Mouse (Mus musculus) thymus, adult 2 months (tissue): Measurements from ENCODE around the gene Amhr2. TPM values are rescaled to one million over a fixed set of nuclear protein-coding genes. Genes with fewer than 3 reads are reported as not detected.

Experiments used
- DNase-seq: peaks from one replicate; pipeline ENCODE4 v3.0.0; 2021
- H3K27ac ChIP-seq: fragments of 200-500 bp; 2 replicates; pipeline ENCODE4 v1.5.1; 2012; ENCODE audit warnings: low read length, control low read depth; ENCODE audit not compliant: control insufficient read depth, insufficient read depth
- H3K27me3 ChIP-seq: fragments of 200-500 bp; 2 replicates; pipeline ENCODE4 v1.6.1; 2012; ENCODE audit warnings: mild to moderate bottlenecking, low read length, moderate library complexity, mixed read lengths; ENCODE audit not compliant: control insufficient read depth, insufficient read depth
- H3K36me3 ChIP-seq: fragments of 200-500 bp; 2 replicates; pipeline ENCODE4 v1.6.1; 2012; ENCODE audit warnings: mild to moderate bottlenecking, low read length, moderate library complexity; ENCODE audit not compliant: control insufficient read depth, insufficient read depth
- H3K4me1 ChIP-seq: fragments of 200-500 bp; replicated peaks from 2 replicates; pipeline ENCODE4 v1.6.1; 2012; ENCODE audit warnings: low read length; ENCODE audit not compliant: control insufficient read depth, insufficient read depth
- H3K4me3 ChIP-seq: fragments of 200-500 bp; 2 replicates; pipeline ENCODE4 v1.5.1; 2012; ENCODE audit warnings: mild to moderate bottlenecking, low read length, control low read depth, moderate library complexity; ENCODE audit not compliant: control insufficient read depth, insufficient read depth
- CTCF ChIP-seq: fragments of 200-500 bp; IDR thresholded peaks from 2 replicates; pipeline ENCODE4 v1.5.1; 2012; ENCODE audit warnings: mild to moderate bottlenecking, control low read depth, low read length, moderate library complexity, borderline replicate concordance; ENCODE audit not compliant: control insufficient read depth, poor library complexity, insufficient read depth; ENCODE audit errors: extremely low read depth
- POLR2A ChIP-seq: fragments of 200-500 bp; IDR thresholded peaks from 2 replicates; pipeline ENCODE4 v1.6.1; 2012; ENCODE audit warnings: mild to moderate bottlenecking, low read length, control low read depth, moderate library complexity; ENCODE audit not compliant: control insufficient read depth, poor library complexity, insufficient read depth; ENCODE audit errors: extremely low read depth
- WGBS: fragments of 180-500 bp; shearing (Covaris S2); methylation state at CpG from one replicate; pipeline ENCODE4 v1.1.7; 2018; 5-methylcytosine and 5-hydroxymethylcytosine counted together
- polyA plus RNA-seq: library from polyadenylated mRNA; depleted of rRNA; stranded (reverse); fragments of >200 nt; gene quantifications from 2 replicates; pipeline ENCODE4 v1.2.3, GENCODE M21; 2012

The Amhr2 gene
- polyA plus RNA-seq, 1 experiment, result 1.7 TPM

DNA sequence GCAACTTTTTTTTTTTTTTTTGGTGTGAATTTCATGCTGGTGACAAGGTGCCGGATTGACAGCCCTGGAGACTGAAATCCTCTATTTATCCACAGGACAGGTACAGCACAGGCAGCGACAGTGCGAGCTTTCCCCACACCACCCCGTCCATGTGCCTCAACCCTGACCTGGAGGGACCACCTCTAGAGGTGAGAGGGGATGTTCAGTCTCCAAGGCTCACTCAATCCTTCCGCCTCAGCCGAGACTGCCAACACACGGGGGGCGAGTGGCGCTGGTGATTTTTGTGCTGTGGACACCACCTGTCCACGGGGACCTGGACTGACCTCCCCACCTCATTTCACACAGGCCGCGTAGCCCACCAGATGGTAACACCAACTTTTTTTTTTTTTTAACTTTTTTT lies 40.7 kb downstream of the Amhr2 start:
- H3K27me3 ChIP-seq, result no peaks in the 10 kb centered on the region
- H3K4me1 ChIP-seq, result no peaks in the 10 kb centered on the region
- H3K27ac ChIP-seq, result no peak overlapping the region
- TF ChIP-seq POLR2A, result no peak
- TF ChIP-seq CTCF, result no peak
- no peak for DNase-seq
- 97% methylated on average over 12 of the region's 12 CpGs for WGBS
- H3K36me3 ChIP-seq, result peaks cover 95% of the 10 kb centered on the region
- no peak overlapping the region for H3K4me3 ChIP-seq

DNA sequence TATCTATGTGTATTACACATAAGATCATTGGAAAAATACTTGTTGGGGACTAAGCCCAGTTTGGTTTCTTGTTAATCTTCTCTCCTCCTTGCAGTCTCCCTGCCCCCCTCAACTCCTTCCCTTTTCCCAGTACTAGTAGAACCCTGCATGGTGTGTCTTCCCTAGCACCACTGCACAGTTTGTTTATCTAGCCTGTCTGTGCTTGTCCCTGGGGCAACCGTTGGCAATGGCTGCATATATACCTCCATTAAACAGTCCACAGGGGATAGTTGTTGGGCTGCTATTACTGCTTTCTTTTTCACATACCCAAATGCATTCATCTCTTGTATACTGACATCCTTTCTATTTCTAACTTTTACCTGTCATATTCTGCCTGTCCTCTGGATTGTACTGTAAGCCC lies 42.5 kb downstream of the Amhr2 start:
- no peak for DNase-seq
- Histone ChIP-seq H3K27ac (no peak overlapping the region), H3K4me3 (no peak overlapping the region), H3K4me1 (no peaks in the 10 kb centered on the region), H3K36me3 (peaks cover 93% of the 10 kb centered on the region), H3K27me3 (no peaks in the 10 kb centered on the region)
- WGBS, result 94% methylated on average over 1 of the region's 1 CpGs
- TF ChIP-seq CTCF (no peak), POLR2A (no peak)

DNA sequence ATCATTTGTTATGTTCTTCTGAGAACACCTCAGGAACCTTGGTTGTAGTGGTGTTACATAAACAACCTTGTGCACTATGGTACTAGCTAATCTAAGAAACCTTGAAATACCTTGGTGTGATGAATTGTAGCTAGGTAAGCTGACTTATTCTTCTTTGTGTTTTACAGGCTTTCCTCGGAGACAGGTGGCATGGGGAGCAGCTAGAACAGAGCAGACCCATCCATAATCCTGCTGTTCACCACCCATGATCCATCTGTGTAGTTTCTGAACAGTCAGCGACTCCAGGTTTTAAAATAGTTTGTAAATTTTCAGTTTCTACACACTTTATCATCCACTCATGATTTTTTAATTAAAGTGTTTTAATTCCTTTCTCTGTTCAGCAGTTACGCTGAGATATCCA lies 53.2 kb downstream of the Amhr2 start:
- Histone ChIP-seq H3K36me3 (peaks cover 99% of the 10 kb centered on the region), H3K4me3 (no peak overlapping the region), H3K27me3 (no peaks in the 10 kb centered on the region), H3K4me1 (no peaks in the 10 kb centered on the region), H3K27ac (no peak overlapping the region)
- 91% methylated on average over 3 of the region's 3 CpGs for WGBS
- TF ChIP-seq POLR2A (no peak), CTCF (no peak)
- no peak for DNase-seq

DNA sequence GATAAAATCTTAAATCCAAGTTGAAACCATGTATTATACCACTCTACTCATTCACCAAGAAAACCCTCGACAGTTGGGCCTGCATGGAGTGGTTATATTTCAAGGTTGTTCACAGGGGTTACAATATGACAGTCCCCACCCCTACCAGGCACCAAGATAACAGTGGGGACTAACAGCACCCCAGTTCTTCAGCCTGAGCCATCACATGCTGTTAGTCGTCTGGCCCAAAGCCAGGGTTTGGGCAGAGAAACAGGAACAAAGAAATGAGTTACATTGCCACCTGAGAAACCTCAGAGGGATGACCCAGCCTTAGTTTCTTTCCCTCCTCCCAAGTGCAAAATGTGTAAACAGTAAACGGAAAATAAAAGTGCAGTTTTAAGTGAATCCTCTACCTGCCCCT lies 54.2 kb downstream of the Amhr2 start:
- H3K27me3 ChIP-seq, result no peaks in the 10 kb centered on the region
- DNase-seq, result no peak
- H3K27ac ChIP-seq, result no peak overlapping the region
- 77% methylated on average over 3 of the region's 3 CpGs for WGBS
- H3K36me3 ChIP-seq, result peaks cover 94% of the 10 kb centered on the region
- TF ChIP-seq POLR2A, result no peak
- TF ChIP-seq CTCF, result no peak
- H3K4me1 ChIP-seq, result no peaks in the 10 kb centered on the region
- H3K4me3 ChIP-seq, result no peak overlapping the region

DNA sequence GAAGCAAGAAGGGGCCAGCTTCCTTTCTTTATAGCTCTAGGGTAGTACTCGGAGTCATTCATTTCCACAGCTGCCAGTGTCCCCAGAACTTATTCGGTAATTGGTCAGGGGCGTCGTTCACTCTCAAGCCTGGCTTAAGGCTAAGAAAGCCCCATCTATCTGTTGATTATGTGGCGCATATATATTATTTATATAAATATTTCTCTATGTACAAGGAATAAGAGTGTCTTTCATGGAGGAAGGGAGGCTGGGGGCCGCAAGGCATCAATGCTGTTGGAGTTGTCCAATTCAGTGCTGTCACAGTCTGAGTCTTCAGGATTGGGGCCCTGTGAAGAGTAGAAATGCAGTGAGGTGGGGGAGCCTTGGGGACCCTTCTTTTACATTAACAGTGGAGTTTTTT lies 54.7 kb downstream of the Amhr2 start:
- no peak for TF ChIP-seq POLR2A
- no peak for TF ChIP-seq CTCF
- Histone ChIP-seq H3K27me3 (no peaks in the 10 kb centered on the region), H3K36me3 (peaks cover 90% of the 10 kb centered on the region), H3K27ac (no peak overlapping the region), H3K4me1 (no peaks in the 10 kb centered on the region), H3K4me3 (no peak overlapping the region)
- WGBS, result 97% methylated on average over 6 of the region's 6 CpGs
- DNase-seq, result no peak

DNA sequence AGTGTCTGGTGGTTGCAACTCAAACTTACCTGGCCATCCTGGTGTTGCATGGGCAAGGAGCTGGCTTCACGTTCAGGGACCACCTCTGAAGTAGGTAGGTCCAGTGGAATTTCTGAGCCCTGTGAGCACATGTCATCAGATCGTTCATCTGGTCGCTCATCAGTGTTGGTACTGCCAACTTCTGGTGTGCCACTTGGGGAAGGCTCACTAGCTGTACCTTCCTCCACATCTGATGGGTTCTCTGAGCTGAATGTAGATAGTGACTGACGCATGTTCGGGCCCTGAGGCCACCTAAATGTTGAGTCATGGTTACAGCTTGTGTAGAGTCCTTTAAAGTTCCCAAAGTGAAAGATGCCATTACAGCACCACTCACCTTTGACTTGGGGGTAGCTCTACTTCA lies 55.3 kb downstream of the Amhr2 start:
- Histone ChIP-seq H3K36me3 (peaks cover 86% of the 10 kb centered on the region), H3K27ac (no peak overlapping the region)
- WGBS, result 97% methylated on average over 5 of the region's 5 CpGs

DNA sequence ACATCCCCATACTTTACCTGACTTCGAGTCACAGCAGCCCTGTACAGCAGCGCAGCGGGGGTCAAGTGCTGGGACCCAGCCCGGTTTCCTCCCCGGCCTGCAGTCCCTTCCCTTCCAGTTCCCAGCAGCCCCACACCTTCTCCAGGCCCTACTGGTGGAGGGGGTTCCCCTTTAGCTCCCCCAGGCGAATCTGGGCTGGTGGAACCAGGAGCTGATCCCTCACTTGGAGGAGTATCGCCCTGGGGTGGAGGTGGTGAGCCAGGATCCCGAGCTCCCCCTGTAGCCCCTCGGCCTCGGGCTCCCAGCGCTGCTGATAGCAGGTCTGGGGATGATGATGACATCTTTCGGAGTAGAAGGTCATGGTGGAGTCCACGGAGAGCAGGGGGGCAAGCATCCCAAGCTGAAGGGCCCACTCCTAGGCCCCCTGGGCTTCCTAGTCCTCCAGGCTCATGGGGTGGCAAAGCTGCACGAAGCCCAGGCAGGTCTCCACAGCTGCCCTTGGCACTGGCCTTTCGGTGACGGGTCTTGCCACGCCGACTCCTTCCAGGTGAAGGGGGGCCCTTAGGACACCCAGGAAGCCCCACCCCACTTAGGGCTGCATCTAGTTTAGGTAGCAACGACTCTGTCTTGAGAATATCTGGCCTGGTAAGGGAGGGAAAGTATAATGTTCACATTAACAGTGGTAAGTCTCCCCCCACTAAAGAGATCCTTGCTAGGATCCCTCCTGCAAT lies 56.1 kb downstream of the Amhr2 start:
- WGBS, result 97% methylated on average over 19 of the region's 19 CpGs
- no peak overlapping the region for H3K27ac ChIP-seq
- peaks cover 79% of the 10 kb centered on the region for H3K36me3 ChIP-seq
- 0 out of 2 replicates have a peak, but pooled peaks cover 2% of the 10 kb centered on the region for H3K4me1 ChIP-seq
- H3K27me3 ChIP-seq, result no peaks in the 10 kb centered on the region
- DNase-seq, result no peak
- H3K4me3 ChIP-seq, result no peak overlapping the region
- TF ChIP-seq CTCF, result no peak
- no peak for TF ChIP-seq POLR2A

More for the DNA sequence above, 55.3 kb downstream of the Amhr2 start:
- no peak for DNase-seq
- TF ChIP-seq CTCF (no peak), POLR2A (no peak)
- Histone ChIP-seq H3K27me3 (no peaks in the 10 kb centered on the region), H3K4me1 (no peaks in the 10 kb centered on the region), H3K4me3 (no peak overlapping the region)
